Mouse (Mus musculus) hindbrain, embryonic 11.5 days (tissue): ENCODE results near the gene Abl1. TPM values are rescaled to one million over a fixed set of nuclear protein-coding genes. Genes with fewer than 3 reads are reported as not detected.
"Not testable (repeated sequence)": the region's sequence is repeated elsewhere in the genome, so short reads cannot be mapped to it uniquely, and the experiment has no call there.

Experiments
- ATAC-seq: fragments of 200-750 bp; cut with Nextera tagmentation; 2 replicates; pipeline ENCODE4 v1.8.0; 2017; ENCODE audit warnings: mild to moderate bottlenecking, moderate TSS enrichment, moderate library complexity; ENCODE audit not compliant: low FRiP score
- DNase-seq: peaks from one replicate; pipeline ENCODE4 v3.0.0-alpha.2; 2015; ENCODE audit warnings: low spot score
- H3K27ac ChIP-seq: fragments of 300-500 bp; sonication (generic); 2 replicates; pipeline ENCODE4 v1.5.1; 2014; ENCODE audit warnings: mild to moderate bottlenecking, low read depth, low read length
- H3K27me3 ChIP-seq: fragments of 300-500 bp; sonication (generic); 2 replicates; pipeline ENCODE4 v1.6.1; 2014; ENCODE audit warnings: mild to moderate bottlenecking, low read length, moderate library complexity, mixed read lengths; ENCODE audit not compliant: control insufficient read depth, insufficient read depth
- H3K36me3 ChIP-seq: fragments of 300-500 bp; sonication (generic); 2 replicates; pipeline ENCODE4 v1.6.1; 2014; ENCODE audit warnings: mild to moderate bottlenecking, low read length, moderate library complexity, mixed read lengths; ENCODE audit not compliant: control insufficient read depth, insufficient read depth
- H3K4me1 ChIP-seq: fragments of 300-500 bp; sonication (generic); replicated peaks from 2 replicates; pipeline ENCODE4 v1.6.1; 2014; ENCODE audit warnings: low read length, mixed read lengths; ENCODE audit not compliant: control insufficient read depth, insufficient read depth
- H3K4me2 ChIP-seq: fragments of 300-500 bp; sonication (generic); replicated peaks from 2 replicates; pipeline ENCODE4 v1.6.1; 2014; ENCODE audit warnings: mild to moderate bottlenecking, low read depth, low read length
- H3K4me3 ChIP-seq: fragments of 300-500 bp; sonication (generic); 2 replicates; pipeline ENCODE4 v1.5.1; 2014; ENCODE audit warnings: low read depth, low read length
- H3K9ac ChIP-seq: fragments of 300-500 bp; sonication (generic); 2 replicates; pipeline ENCODE4 v1.6.1; 2014; ENCODE audit warnings: low read depth, low read length
- H3K9me3 ChIP-seq: fragments of 300-500 bp; sonication (generic); 2 replicates; pipeline ENCODE4 v1.6.1; 2016; ENCODE audit warnings: low read length; ENCODE audit not compliant: control insufficient read depth
- WGBS: fragments of 180-500 bp; shearing (Covaris S2); extraction: QIAGEN DNeasy Blood & Tissue Kit; methylation state at CpG from one replicate; pipeline ENCODE4 v1.1.7; 2014; 5-methylcytosine and 5-hydroxymethylcytosine counted together
- polyA plus RNA-seq: library from polyadenylated mRNA; unstranded; fragments of >200 nt; fragmentation: Nextera tagmentation; extraction: Ambion mirVana; gene quantifications from 2 replicates; pipeline ENCODE4 v1.2.1, GENCODE M21; 2014

Abl1 gene
- polyA plus RNA-seq, 1 experiment from 2014 or later, result 28.6 TPM

- 89% methylated on average over 15 of the region's 15 CpGs for WGBS
- H3K27me3 ChIP-seq, ATAC-seq, H3K4me3 ChIP-seq, DNase-seq, H3K27ac ChIP-seq, H3K4me2 ChIP-seq, H3K36me3 ChIP-seq, H3K4me1 ChIP-seq, H3K9ac ChIP-seq, H3K9me3 ChIP-seq: not testable (repeated sequence)
Observed at GRCm38 (mm10) chr2:31681051-31681707, 7.0 kb upstream of the Abl1 start.

GRCm38 (mm10) chr2:31681731-31682235, 6.4 kb upstream of the Abl1 start:
- Histone ChIP-seq H3K27me3 (no peaks in the 10 kb centered on the region), H3K4me1 (no peaks in the 10 kb centered on the region), H3K9ac (no peak overlapping the region), H3K36me3 (peaks cover 2% of the 10 kb centered on the region; the same call in 1 of the 2 replicates), H3K4me2 (no peak overlapping the region), H3K27ac (no peak overlapping the region), H3K4me3 (no peak overlapping the region), H3K9me3 (no peaks in the 10 kb centered on the region)
- ATAC-seq (no peak), DNase-seq (no peak)
- 87% methylated on average over 6 of the region's 6 CpGs for WGBS

- H3K4me2 ChIP-seq, result no peak overlapping the region
- DNase-seq, result peak; percentile 71
- WGBS, result 32% methylated on average over 2 of the region's 2 CpGs
- no peak overlapping the region for H3K4me3 ChIP-seq
- no peak for ATAC-seq
- H3K9ac ChIP-seq, result no peak overlapping the region
- H3K27me3 ChIP-seq, result no peaks in the 10 kb centered on the region
- no peak overlapping the region for H3K27ac ChIP-seq
- H3K9me3 ChIP-seq, result no peaks in the 10 kb centered on the region
- no peaks in the 10 kb centered on the region for H3K4me1 ChIP-seq
- peaks cover under 1% of the 10 kb centered on the region; the same call in 1 of the 2 replicates for H3K36me3 ChIP-seq
Observed at GRCm38 (mm10) chr2:31683666-31684065, 4.5 kb upstream of the Abl1 start.

GRCm38 (mm10) chr2:31689045-31689444, 869 bp downstream of the Abl1 start:
- peak overlapping the region; percentile 83 for H3K4me3 ChIP-seq
- H3K4me1 ChIP-seq, result 0 out of 2 replicates have a peak, but pooled peaks cover 2% of the 10 kb centered on the region
- H3K36me3 ChIP-seq, result no peaks in the 10 kb centered on the region
- WGBS, result 1% methylated on average over 12 of the region's 12 CpGs
- no peaks in the 10 kb centered on the region for H3K27me3 ChIP-seq
- DNase-seq (peak; percentile 34), ATAC-seq (no peak)
- H3K4me2 ChIP-seq, result peak overlapping the region; percentile 61
- no peak overlapping the region for H3K27ac ChIP-seq
- H3K9me3 ChIP-seq, result no peaks in the 10 kb centered on the region
- H3K9ac ChIP-seq, result peak overlapping the region; percentile 82

GRCm38 (mm10) chr2:31690063-31690462, 1.9 kb downstream of the Abl1 start:
- Histone ChIP-seq H3K9me3 (no peaks in the 10 kb centered on the region), H3K4me2 (0 out of 2 replicates have a peak overlapping the region, but pooled peaks have one; percentile 61), H3K36me3 (no peaks in the 10 kb centered on the region), H3K27me3 (no peaks in the 10 kb centered on the region), H3K27ac (no peak overlapping the region), H3K4me1 (0 out of 2 replicates have a peak, but pooled peaks cover 2% of the 10 kb centered on the region), H3K4me3 (peak overlapping the region; percentile 83; the same call in 1 of the 2 replicates), H3K9ac (no peak overlapping the region)
- WGBS, result 47% methylated on average over 3 of the region's 3 CpGs
- ATAC-seq, result no peak
- no peak for DNase-seq

GRCm38 (mm10) chr2:31698209-31698608, 10.0 kb downstream of the Abl1 start:
- Histone ChIP-seq H3K27me3 (no peaks in the 10 kb centered on the region), H3K4me2 (no peak overlapping the region), H3K36me3 (no peaks in the 10 kb centered on the region), H3K27ac (no peak overlapping the region), H3K4me3 (no peak overlapping the region), H3K9ac (no peak overlapping the region), H3K4me1 (no peaks in the 10 kb centered on the region), H3K9me3 (no peaks in the 10 kb centered on the region)
- no peak for DNase-seq
- no peak for ATAC-seq

GRCm38 (mm10) chr2:31700545-31701446, 12.6 kb downstream of the Abl1 start:
- Histone ChIP-seq H3K27me3 (no peaks in the 10 kb centered on the region), H3K4me2 (no peak overlapping the region), H3K9me3 (no peaks in the 10 kb centered on the region), H3K36me3 (no peaks in the 10 kb centered on the region), H3K9ac (no peak overlapping the region), H3K27ac (no peak overlapping the region), H3K4me1 (no peaks in the 10 kb centered on the region), H3K4me3 (no peak overlapping the region)
- ATAC-seq (no peak), DNase-seq (peak; percentile 49)
- 57% methylated on average over 7 of the region's 7 CpGs for WGBS

- Histone ChIP-seq H3K27ac (no peak overlapping the region), H3K4me3 (no peak overlapping the region), H3K9ac (no peak overlapping the region), H3K4me2 (no peak overlapping the region), H3K9me3 (no peaks in the 10 kb centered on the region), H3K27me3 (no peaks in the 10 kb centered on the region), H3K36me3 (no peaks in the 10 kb centered on the region), H3K4me1 (no peaks in the 10 kb centered on the region)
- no peak for DNase-seq
- no peak for ATAC-seq
Observed at GRCm38 (mm10) chr2:31703226-31703625, 15.1 kb downstream of the Abl1 start.
